Mouse (Mus musculus) kidney, embryonic 15.5 days (tissue): ENCODE measurements at regions not wholly inside any gene's neighbourhood (a gene's known extent, or its start where the extent isn't known, plus 50 kb on each side); places are given as distances from the start of the nearest gene placed in this dataset.

Source experiments
- ATAC-seq: fragments of 200-750 bp; cut with Nextera tagmentation; replicated peaks from 2 replicates; pipeline ENCODE4 v1.8.0; 2017; ENCODE audit warnings: moderate TSS enrichment; ENCODE audit not compliant: low FRiP score
- H3K27ac ChIP-seq: fragments of 300-500 bp; sonication (generic); 2 replicates; pipeline ENCODE4 v1.5.1; 2015; ENCODE audit warnings: mild to moderate bottlenecking, inconsistent platforms
- H3K27me3 ChIP-seq: fragments of 300-500 bp; sonication (generic); 2 replicates; pipeline ENCODE4 v1.6.1; 2015; ENCODE audit warnings: inconsistent platforms
- H3K36me3 ChIP-seq: fragments of 300-500 bp; sonication (generic); 2 replicates; pipeline ENCODE4 v1.6.1; 2015; ENCODE audit warnings: inconsistent platforms
- H3K4me1 ChIP-seq: fragments of 300-500 bp; sonication (generic); 2 replicates; pipeline ENCODE4 v1.6.1; 2015; ENCODE audit warnings: inconsistent platforms
- H3K4me2 ChIP-seq: fragments of 300-500 bp; sonication (generic); 2 replicates; pipeline ENCODE4 v1.6.1; 2015; ENCODE audit warnings: moderate library complexity, mild to moderate bottlenecking, inconsistent platforms
- H3K4me3 ChIP-seq: fragments of 300-500 bp; sonication (generic); replicated peaks from 2 replicates; pipeline ENCODE4 v1.5.1; 2015; ENCODE audit warnings: mild to moderate bottlenecking, inconsistent platforms
- H3K9ac ChIP-seq: fragments of 300-500 bp; sonication (generic); 2 replicates; pipeline ENCODE4 v1.6.1; 2015; ENCODE audit warnings: mild to moderate bottlenecking, inconsistent platforms
- H3K9me3 ChIP-seq: fragments of 300-500 bp; sonication (generic); replicated peaks from 2 replicates; pipeline ENCODE4 v1.6.1; 2016; ENCODE audit warnings: inconsistent platforms
- WGBS: fragments of 180-500 bp; shearing (Covaris S2); methylation state at CpG from one replicate; pipeline ENCODE4 v1.1.7; 2015; ENCODE audit warnings: mixed read lengths; 5-methylcytosine and 5-hydroxymethylcytosine counted together

- Histone ChIP-seq H3K4me3 (no peak overlapping the region), H3K4me2 (no peak overlapping the region), H3K9me3 (no peaks in the 10 kb centered on the region), H3K27ac (no peak overlapping the region), H3K36me3 (peaks cover 12% of the 10 kb centered on the region; the same call in 1 of the 2 replicates), H3K27me3 (no peaks in the 10 kb centered on the region), H3K4me1 (0 out of 2 replicates have a peak, but pooled peaks cover 13% of the 10 kb centered on the region), H3K9ac (no peak overlapping the region)
- 83% methylated on average over 3 of the region's 3 CpGs for WGBS
- ATAC-seq: no peak
These were observed 86.8 kb downstream of the Sox4 start for GRCm38 (mm10) chr13:28866686-28867085.

GRCm38 (mm10) chr13:28860601-28861000 is 92.9 kb downstream of the Sox4 start:
- H3K27me3 ChIP-seq: no peaks in the 10 kb centered on the region
- H3K4me1 ChIP-seq: no peaks in the 10 kb centered on the region
- H3K4me2 ChIP-seq: no peak overlapping the region
- no peak overlapping the region for H3K27ac ChIP-seq
- H3K9ac ChIP-seq: no peak overlapping the region
- no peaks in the 10 kb centered on the region for H3K9me3 ChIP-seq
- WGBS: 74% methylated on average over 2 of the region's 2 CpGs
- no peak overlapping the region for H3K4me3 ChIP-seq
- peaks cover 12% of the 10 kb centered on the region; the same call in 1 of the 2 replicates for H3K36me3 ChIP-seq
- no peak for ATAC-seq

DNA sequence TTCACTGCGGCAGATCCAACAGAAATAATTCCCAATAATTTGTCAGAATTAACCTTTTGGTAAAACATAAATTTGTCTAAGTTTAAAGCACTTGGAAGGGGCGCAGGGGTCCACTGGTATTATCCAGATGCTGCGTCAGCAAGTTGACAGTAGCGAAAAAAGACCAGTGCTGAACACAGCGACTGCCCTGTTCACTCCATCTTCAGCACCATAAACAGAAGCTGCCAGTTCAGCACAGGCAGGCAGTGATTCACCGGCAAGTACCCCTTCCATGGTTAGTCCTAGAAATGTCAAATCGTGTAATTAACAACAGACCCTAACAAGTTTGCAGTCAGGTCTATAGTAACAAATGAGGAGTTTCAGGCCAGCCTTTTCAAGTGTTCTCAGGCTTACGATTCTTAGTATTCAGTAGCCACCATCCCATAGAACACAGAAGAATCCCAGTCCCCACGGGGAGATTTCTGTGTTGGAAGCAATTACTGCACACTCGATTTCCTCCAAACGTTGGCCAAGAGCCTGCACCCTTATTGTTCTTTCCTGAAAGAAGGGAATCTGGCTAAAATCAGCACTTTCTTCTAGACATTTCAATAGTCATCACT is 93.6 kb downstream of the Sox4 start:
- Histone ChIP-seq H3K9ac (no peak overlapping the region), H3K4me2 (no peak overlapping the region), H3K4me3 (no peak overlapping the region), H3K27me3 (no peaks in the 10 kb centered on the region), H3K9me3 (no peaks in the 10 kb centered on the region), H3K4me1 (no peaks in the 10 kb centered on the region), H3K36me3 (peaks cover 12% of the 10 kb centered on the region; the same call in 1 of the 2 replicates), H3K27ac (no peak overlapping the region)
- WGBS: 65% methylated on average over 11 of the region's 11 CpGs
- ATAC-seq: no peak

DNA sequence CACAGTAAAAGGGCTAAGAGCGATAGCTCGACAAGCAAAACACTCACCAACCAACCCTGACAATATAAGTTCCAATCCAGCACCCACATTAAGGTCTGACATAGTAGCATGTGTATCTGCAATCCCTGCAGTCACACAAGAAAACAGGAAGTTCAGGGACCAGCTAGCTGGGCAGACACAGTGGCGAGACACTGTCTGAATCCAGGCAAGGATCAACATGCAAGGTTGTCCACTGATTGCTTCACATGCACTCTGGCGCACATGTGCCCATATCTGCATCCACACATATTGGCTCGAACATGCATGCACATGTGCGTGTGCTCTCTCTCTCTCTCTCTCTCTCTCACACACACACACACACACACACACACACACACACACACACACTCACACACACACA is 95.5 kb downstream of the Sox4 start:
- WGBS: 90% methylated on average over 6 of the region's 6 CpGs

GRCm38 (mm10) chr13:28857201-28857600 is 96.3 kb downstream of the Sox4 start:
- 93% methylated on average over 6 of the region's 6 CpGs for WGBS
- Histone ChIP-seq H3K4me3 (no peak overlapping the region), H3K36me3 (no peaks in the 10 kb centered on the region), H3K27me3 (no peaks in the 10 kb centered on the region), H3K27ac (no peak overlapping the region), H3K4me2 (no peak overlapping the region), H3K9me3 (no peaks in the 10 kb centered on the region), H3K9ac (no peak overlapping the region), H3K4me1 (no peaks in the 10 kb centered on the region)
- ATAC-seq: no peak

More for the DNA sequence above, 95.5 kb downstream of the Sox4 start:
- Histone ChIP-seq H3K36me3 (peaks cover 2% of the 10 kb centered on the region; the same call in 1 of the 2 replicates), H3K4me3 (no peak overlapping the region), H3K9ac (no peak overlapping the region), H3K9me3 (no peaks in the 10 kb centered on the region), H3K27ac (no peak overlapping the region), H3K27me3 (no peaks in the 10 kb centered on the region), H3K4me2 (no peak overlapping the region), H3K4me1 (no peaks in the 10 kb centered on the region)
- no peak for ATAC-seq

DNA sequence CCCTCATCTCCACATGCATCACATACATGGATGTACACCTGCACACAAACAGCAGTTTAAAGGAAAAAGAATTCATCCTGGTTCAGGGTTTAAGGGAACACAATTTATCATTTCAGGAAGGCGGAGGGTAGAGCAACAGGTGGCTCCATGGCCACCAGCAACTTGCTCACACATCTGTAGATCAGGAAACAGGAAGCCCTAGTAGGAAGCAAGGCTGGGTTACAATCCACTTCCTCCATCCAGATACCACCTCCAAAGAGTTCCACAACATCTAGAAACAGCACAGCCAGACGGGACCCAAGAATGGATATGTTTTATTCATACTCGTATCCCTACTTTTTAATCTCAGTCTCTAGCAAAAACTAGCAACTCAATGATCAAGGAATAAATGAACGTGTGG is 97.0 kb downstream of the Sox4 start:
- no peak for ATAC-seq
- no peaks in the 10 kb centered on the region for H3K9me3 ChIP-seq
- 80% methylated on average over 4 of the region's 4 CpGs for WGBS

GRCm38 (mm10) chr13:28854247-28854646 is 99.3 kb downstream of the Sox4 start:
- no peak overlapping the region for H3K27ac ChIP-seq

More for the DNA sequence above, 97.0 kb downstream of the Sox4 start:
- H3K4me2 ChIP-seq: no peak overlapping the region
- H3K27ac ChIP-seq: no peak overlapping the region
- H3K9ac ChIP-seq: no peak overlapping the region
- H3K36me3 ChIP-seq: no peaks in the 10 kb centered on the region
- H3K4me1 ChIP-seq: no peaks in the 10 kb centered on the region
- H3K27me3 ChIP-seq: no peaks in the 10 kb centered on the region
- H3K4me3 ChIP-seq: no peak overlapping the region

DNA sequence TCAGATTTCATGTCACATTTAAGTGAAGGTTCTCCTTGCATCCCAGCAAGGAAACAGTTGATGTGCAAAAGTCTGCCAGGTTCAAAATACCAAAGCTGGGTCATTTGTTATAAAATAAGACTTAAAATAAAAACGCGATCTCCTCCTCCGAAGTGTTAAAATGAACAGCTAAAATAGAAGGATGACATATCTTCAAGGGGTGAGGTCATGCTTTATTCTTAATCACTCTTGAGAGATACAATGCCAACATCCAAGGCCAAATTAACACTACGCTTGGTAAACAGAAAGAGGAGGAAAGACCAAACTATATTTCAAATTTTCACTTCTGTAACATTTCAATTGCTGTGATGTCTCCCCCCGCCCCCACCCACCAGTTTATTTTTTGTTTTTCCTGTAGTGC is 105.2 kb downstream of the Sox4 start:
- no peak overlapping the region for H3K9ac ChIP-seq
- H3K36me3 ChIP-seq: no peaks in the 10 kb centered on the region
- ATAC-seq: no peak
- H3K9me3 ChIP-seq: no peaks in the 10 kb centered on the region
- 80% methylated on average over 5 of the region's 5 CpGs for WGBS
- H3K4me3 ChIP-seq: no peak overlapping the region
- peaks cover 12% of the 10 kb centered on the region for H3K4me1 ChIP-seq
- H3K27me3 ChIP-seq: no peaks in the 10 kb centered on the region
- H3K27ac ChIP-seq: no peak overlapping the region
- H3K4me2 ChIP-seq: no peak overlapping the region

More at GRCm38 (mm10) chr13:28854247-28854646, 99.3 kb downstream of the Sox4 start:
- no peak overlapping the region for H3K9ac ChIP-seq
- no peak overlapping the region for H3K4me2 ChIP-seq
- no peaks in the 10 kb centered on the region for H3K36me3 ChIP-seq
- H3K4me3 ChIP-seq: no peak overlapping the region
- 89% methylated on average over 9 of the region's 9 CpGs for WGBS
- ATAC-seq: no peak
- H3K4me1 ChIP-seq: no peaks in the 10 kb centered on the region
- H3K9me3 ChIP-seq: no peaks in the 10 kb centered on the region
- H3K27me3 ChIP-seq: no peaks in the 10 kb centered on the region

DNA sequence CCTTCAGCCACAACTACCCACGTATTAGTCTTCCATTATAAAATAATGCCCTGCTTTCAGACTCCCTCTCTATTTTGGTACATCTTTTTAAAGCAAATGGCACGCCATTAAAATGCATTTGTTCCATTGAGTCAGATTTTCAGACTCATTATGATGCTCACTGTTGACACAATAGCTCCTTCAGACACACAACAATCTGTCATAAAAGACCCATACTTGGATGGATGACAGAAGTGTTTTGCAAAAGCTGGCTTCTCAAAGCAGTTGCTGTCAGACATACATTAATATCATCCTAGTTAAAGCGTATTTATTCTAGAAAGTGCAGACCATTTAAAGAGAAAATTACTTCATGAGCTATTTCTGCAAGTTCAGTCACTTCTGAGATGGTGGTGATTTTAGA is 106.0 kb downstream of the Sox4 start:
- H3K27ac ChIP-seq: no peak overlapping the region
- H3K9me3 ChIP-seq: no peaks in the 10 kb centered on the region
- peaks cover 19% of the 10 kb centered on the region for H3K4me1 ChIP-seq
- no peak overlapping the region for H3K9ac ChIP-seq
- H3K4me2 ChIP-seq: no peak overlapping the region
- WGBS: 82% methylated on average over 3 of the region's 3 CpGs
- H3K4me3 ChIP-seq: no peak overlapping the region
- no peak for ATAC-seq
- H3K27me3 ChIP-seq: no peaks in the 10 kb centered on the region
- H3K36me3 ChIP-seq: no peaks in the 10 kb centered on the region

GRCm38 (mm10) chr13:28844495-28844894 is 109.0 kb downstream of the Sox4 start:
- Histone ChIP-seq H3K4me1 (peaks cover 25% of the 10 kb centered on the region), H3K27ac (no peak overlapping the region; the same call in 1 of the 2 replicates), H3K9me3 (no peaks in the 10 kb centered on the region), H3K4me3 (no peak overlapping the region), H3K36me3 (no peaks in the 10 kb centered on the region), H3K9ac (no peak overlapping the region), H3K4me2 (no peak overlapping the region), H3K27me3 (no peaks in the 10 kb centered on the region)
- 90% methylated on average over 3 of the region's 3 CpGs for WGBS
- no peak for ATAC-seq

DNA sequence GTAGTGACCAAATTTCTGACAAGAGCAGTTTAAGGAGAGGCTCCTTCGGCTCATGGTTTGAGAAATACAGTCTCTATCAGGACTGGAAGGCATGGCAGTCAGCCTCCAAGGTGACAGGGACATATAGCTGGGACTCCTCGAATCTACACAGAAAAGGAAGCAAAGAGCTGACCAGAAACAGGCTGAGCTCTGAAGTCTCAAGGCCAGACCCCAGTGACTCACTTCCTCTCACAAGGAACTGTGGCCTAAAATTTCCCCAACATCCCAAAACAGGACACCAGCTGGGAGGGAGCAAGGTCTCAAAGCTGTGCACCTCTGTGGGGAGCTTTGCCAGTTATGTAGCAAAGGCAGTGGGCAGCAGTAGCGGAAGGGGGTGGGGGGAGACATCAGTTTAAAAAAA is 110.7 kb downstream of the Sox4 start:
- ATAC-seq: no peak
- H3K9me3 ChIP-seq: no peaks in the 10 kb centered on the region
- H3K9ac ChIP-seq: no peak overlapping the region
- no peak overlapping the region for H3K27ac ChIP-seq
- no peaks in the 10 kb centered on the region for H3K27me3 ChIP-seq
- H3K36me3 ChIP-seq: no peaks in the 10 kb centered on the region
- peaks cover 37% of the 10 kb centered on the region for H3K4me1 ChIP-seq
- no peak overlapping the region for H3K4me2 ChIP-seq
- 64% methylated on average over 3 of the region's 3 CpGs for WGBS
- no peak overlapping the region for H3K4me3 ChIP-seq

- no peak for ATAC-seq
- no peak overlapping the region for H3K4me2 ChIP-seq
- no peaks in the 10 kb centered on the region for H3K27me3 ChIP-seq
- H3K27ac ChIP-seq: no peak overlapping the region
- no peaks in the 10 kb centered on the region for H3K36me3 ChIP-seq
- 68% methylated on average over 5 of the region's 5 CpGs for WGBS
- no peak overlapping the region for H3K4me3 ChIP-seq
- no peaks in the 10 kb centered on the region for H3K9me3 ChIP-seq
- H3K4me1 ChIP-seq: peaks cover 29% of the 10 kb centered on the region
- no peak overlapping the region for H3K9ac ChIP-seq
These were observed 113.4 kb downstream of the Sox4 start for GRCm38 (mm10) chr13:28840142-28840541.

DNA sequence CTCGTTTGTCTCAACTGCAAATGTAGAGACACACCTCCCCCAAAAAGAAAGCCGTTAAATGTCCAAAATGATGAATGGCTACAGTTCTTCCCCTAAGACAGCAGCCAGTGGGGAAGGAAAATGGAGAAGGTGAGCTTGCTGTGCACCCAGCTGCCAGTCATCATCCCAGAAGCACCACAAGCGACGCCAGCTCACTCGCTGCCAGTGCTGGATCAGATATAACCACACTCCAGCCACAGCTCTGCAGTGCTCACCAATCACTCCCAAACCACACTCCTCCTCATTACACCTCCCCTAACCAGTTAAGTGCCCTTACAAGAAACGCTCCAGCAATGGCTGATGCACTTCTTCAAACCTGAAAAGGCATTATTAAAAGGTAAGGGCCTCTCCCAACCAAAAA is 114.4 kb downstream of the Sox4 start:
- Histone ChIP-seq H3K4me3 (no peak overlapping the region), H3K27me3 (no peaks in the 10 kb centered on the region), H3K9me3 (no peaks in the 10 kb centered on the region), H3K36me3 (no peaks in the 10 kb centered on the region), H3K27ac (no peak overlapping the region), H3K9ac (no peak overlapping the region), H3K4me2 (0 out of 2 replicates have a peak overlapping the region, but pooled peaks have one; percentile 10), H3K4me1 (peaks cover 25% of the 10 kb centered on the region)
- WGBS: 13% methylated on average over 6 of the region's 6 CpGs
- no peak for ATAC-seq
